Mouse (Mus musculus) stomach, postnatal 0 days (tissue): ENCODE results near the gene Pipox.

ENCODE experiments used
- CTCF ChIP-seq: IDR thresholded peaks from 2 replicates; pipeline ENCODE4 v1.5.1; 2016; ENCODE audit warnings: antibody characterized with exemption, low read depth, mild to moderate bottlenecking, moderate library complexity
- EP300 ChIP-seq: optimal IDR thresholded peaks from 2 replicates; pipeline ENCODE3; 2016; ENCODE audit warnings: antibody characterized with exemption

- no peak for TF ChIP-seq CTCF
- TF ChIP-seq EP300 = no peak
Observed at GRCm38 (mm10) chr11:77836290-77836689, 57.6 kb downstream of the Pipox start.
